Mouse (Mus musculus) retina, embryonic 14.5 days (tissue): ENCODE measurements around the gene Myo1g.
"Not testable (repeated sequence)": the region's sequence is repeated elsewhere in the genome, so short reads cannot be mapped to it uniquely, and the experiment has no call there.

Source experiments
- DNase-seq: peaks from one replicate; pipeline ENCODE4 v3.0.0-alpha.2; 2015; ENCODE audit warnings: low spot score

Gene Myo1g

DNA sequence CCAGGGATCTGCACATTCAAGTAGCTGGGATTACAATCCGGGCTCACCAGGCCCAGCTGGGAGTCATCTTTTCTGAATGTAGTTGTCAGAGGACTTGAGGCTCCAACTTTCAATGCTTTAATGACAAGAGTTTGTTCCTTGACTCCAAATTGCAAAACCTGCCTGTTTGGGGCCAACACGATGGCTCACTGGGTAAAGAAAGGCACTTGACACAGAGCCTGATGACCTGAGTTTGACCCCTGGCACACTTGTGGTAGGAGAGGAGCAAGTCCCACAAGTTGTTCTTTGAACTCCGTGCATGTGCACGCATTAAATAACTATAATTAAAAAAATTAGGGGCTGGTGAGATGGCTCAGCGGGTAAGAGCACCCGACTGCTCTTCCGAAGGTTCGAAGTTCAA lies 9.2 kb upstream of the Myo1g start:
- DNase-seq, result no peak

DNA sequence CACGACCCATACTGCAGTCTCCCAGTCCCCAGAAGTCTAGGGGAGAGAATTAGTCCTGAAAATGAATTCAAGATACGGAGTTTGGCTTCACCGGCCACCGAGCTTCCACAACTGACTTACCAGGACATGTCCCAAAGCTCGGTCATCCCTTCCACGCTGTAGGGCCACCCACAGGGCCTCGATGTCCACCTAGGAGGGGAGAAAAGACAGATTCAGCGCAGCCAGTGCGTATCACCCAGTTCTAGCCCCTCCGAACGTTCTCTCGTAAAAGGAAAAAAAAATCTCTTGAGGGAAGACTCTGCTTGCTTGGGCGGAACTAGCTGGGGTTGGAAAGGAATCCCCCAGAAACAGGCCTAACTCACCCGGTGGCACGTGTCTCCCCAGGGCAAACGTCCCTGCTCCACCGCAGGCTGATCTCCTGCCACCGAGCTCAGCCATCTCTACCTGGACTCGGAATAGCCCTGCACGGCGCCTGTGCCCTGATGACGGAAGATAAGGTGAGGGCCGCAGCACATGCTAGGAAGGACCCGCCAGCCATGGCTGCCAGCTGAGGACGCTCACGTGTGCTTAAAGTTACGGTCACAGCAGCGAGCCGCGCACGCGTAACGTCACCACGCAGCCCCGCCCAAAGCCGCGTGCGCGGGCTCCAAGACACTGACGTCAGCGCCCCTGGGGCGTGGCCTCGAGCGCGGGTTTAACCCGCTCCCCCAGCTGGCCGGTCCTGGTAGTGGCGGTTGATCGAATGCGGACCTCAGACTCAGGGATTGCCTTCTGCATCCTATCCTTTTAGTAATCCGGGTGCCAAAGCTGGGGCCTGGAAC lies 7.6 kb upstream of the Myo1g start:
- DNase-seq, result peak; percentile 99

DNA sequence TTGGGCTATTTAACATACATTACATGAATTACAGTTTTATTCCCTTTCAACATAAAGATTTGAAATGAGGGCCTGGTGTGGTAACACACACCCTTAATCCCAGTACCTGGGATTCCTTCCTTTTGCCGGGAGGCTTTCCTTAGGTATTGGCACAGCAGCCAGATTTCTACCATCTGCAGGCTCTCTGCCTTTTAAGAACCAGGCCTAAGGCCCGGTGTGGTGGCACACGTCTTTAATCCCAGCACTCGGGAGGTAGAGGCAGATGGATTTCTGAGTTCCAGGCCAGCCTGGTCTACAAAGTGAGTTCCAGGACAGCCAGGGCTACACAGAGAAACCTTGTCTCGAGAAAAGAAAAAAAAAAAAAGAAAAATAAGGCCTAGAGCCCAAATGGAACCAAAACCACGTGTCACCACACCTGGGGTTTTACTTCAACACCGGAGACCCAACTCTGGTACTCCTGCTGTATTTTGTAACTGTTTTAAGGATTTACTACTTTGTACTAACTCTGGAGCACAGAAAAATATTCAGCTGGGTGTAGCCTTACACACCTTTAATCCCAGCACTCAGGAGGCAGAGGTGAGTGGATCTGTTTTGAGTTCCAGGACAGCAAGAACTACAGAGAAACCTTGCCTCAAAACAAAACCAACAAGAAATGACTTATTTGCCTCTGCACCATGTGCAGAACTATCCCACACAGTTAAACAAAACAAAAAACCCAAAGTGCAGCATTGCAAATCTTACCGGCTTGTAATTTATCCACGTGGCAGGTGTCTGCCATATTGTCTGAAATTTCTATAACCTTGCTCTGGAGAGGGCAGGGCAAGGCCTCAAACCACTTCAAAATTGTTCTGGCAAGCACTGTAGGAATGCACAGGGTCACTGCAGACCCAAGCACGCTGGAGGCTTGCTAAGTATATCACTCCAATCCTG lies 6.8 kb upstream of the Myo1g start:
- no peak for DNase-seq

DNA sequence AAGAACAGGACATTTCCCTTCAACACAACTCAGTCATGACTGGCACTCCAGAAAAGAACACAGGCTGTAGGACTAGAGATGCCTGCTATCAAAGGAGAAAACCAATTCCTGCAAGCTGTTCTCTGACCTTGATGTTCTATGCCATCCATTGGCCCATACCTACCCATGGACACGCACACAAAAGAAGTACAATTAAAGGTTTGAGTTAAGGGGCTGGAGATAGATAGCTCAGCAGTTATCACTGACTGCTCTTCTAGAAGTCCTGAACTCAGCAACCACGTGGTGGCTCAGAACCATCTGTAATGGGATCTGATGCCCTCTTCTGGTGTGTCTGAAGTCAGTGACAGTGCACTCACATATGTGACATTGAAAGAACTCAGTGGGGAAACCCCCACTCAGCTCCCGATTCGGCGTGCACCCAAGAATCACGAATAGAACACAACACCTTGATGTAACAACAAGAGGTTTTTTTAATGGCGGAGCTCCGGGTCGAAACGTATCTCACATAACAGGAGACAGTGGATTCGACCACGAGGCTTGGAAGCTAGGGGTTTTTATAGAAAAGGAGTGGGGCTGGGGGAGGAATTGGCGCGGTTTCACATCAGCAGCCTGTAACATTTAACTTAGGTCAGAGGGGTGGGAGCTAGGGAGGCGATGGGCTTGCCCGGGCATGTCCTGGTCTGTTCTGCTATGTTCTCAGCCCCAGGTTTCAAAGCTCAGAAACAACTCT lies 5.9 kb upstream of the Myo1g start:
- not testable (repeated sequence) for DNase-seq

DNA sequence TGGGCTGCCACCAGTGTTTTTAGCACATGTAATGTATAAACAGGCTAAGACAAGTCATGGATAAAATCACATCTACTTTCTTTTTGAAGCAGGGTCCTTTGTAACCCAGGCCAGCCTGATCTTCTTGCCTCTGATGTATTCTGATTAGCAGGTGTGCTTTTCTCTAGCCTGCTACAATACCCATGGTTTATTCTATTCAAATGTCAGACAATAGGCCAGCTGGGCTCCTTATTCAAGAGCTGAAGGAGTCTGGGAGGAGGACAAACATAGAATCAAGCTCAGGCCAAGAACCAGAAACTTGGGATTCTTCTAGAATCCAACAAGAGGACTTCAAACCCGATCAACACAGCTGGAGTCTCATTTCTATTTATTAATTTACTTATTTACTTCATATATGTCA lies 4.5 kb upstream of the Myo1g start:
- no peak for DNase-seq

DNA sequence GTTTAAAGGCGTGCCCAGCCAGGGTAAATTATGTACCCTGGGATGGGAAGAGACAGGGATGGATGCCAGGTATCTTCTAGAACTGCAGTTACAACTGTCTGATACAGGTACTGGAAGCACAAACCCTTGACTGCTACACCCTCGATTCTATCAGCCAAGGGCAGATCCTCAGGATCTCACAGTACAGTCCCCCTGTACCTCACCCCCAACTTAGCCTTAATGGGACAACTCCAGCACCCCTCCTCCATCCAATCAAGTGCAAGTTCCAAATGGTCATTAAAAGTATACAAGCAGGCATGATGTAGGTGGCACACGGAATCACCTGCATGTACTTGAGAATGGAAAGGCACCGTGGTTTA lies 4.1 kb upstream of the Myo1g start:
- DNase-seq, result no peak

DNA sequence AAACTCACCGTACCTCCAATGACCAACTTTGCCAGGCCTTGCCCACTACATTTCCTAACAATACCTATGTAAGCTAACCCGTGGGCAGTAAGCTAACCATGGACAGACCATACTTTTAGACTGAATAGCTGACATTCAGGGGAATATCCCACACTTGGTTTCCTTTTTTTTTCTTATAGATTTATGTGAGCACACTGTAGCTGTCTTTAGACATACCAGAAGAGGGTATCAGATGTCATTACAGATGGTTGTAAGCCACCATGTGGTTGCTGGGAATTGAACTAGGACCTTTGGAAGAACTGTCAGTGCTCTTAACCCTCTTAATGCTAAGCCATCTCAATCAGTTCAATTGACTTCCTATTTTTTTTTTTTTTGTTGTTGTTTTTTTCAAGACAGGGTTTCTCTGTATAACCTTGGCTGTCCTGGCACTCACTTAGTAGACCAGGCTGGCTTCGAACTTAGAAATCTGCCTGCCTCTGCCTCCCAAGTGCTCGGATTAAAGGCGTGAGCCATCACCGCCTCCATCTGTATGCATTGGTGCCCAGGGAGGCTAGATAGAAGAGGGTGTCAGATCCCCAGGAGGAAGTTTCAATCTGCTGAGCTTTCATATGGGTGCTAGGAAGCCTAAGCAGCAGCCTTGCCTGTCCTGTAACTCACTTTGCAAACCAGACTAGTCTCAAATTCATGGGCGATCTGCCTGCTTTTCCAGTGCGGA lies 3.6 kb upstream of the Myo1g start:
- no peak for DNase-seq

DNA sequence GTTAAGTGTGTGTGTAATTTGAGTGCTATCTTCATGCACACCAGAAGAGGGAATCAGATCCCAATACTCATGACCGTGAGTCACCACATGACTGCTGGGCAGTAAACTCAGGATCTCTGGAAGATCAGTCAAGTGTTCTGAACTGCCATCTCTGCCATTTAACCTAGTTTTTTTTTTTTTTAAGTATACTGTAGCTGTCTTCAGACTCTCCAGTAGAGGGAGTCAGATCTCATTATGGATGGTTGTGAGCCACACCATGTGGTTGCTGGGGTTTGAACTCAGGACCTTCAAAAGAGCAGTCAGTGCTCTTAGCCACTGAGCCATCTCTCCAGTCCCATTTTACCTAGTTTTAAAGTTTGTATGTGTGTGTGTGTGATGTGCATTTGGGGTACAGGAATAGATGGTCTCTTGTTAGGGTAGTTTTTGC lies 2.9 kb upstream of the Myo1g start:
- no peak for DNase-seq

DNA sequence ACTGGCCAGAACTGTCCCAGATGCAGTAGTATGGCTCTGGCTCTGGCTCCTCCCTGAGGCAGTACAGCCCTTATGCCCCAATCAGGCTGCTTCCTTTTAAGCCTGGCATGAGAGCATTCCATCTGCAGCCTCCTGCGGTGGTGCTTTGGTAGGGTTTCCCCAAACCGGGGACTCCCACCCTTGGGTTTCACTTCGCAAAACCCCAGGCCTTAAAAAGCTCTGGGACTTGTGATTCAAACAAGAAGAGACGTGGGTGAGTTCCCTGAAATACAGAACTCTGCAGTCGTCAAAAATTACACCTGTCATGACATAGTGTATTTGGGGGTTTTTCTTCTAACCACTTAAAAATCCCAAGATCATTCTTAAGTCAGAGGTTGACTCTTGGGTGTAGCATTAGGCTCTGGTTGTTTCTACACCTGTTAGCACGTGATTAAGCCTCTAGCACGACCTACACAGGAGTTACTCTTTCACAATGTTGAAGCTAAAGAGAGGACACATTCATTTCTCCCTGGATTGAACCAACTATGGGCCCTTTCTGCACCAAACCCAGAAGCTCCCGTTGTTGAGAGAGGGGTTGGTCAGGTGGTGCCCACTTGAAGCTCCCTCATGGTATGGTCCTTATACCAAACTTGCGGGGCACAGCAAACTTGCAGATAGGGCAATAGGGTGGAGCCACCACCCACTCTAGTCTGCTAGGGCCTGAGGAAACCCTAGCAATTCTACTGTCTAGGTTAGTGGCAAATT lies 2.2 kb upstream of the Myo1g start:
- DNase-seq, result no peak

DNA sequence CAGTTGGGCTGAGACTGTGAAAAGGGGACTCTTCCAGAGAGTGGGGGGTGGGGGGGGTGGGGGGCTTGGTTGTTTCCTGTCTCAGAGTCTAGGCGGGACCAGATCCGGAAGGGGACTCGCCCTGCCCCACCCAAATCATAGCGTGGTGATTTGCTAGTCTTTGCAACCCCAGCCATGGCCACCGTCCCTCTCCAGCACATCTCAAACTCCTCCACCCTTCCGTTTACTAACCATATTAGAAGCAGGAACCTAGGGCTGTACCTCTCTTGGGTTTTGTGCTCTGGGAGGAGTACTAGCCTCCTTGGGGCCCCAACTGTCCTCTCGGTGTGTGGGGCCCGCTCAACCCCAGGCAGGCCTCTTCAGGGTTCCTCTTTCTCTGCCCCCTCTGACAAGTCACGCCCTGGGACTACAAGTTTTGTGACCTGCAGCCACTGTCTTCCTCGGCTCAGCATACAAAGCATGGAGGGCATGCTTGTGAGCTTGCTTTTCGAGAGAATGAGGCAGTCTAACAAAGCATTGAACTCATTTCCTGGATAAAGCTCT lies 1.2 kb downstream of the Myo1g start:
- DNase-seq, result no peak

DNA sequence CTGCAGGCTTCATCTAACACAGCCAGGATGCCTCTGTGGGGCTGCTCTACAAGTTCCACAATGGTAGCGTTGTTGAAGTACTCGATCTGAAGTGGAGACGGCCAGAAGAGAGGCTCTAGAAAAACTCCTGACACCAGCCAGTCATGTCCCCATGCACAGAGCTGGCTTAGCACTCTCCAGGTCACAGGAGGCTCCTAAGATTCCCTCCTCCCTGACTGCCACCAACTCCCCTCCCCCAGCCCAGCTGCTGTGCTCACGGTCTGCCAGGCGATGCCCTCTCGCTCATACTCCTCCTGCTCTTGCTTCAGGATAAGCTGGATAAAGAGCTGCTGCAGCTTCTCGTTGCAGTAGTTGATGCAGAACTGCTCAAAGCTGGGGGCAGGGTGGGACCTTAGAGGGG lies 5.9 kb downstream of the Myo1g start:
- peak; percentile 56 for DNase-seq

DNA sequence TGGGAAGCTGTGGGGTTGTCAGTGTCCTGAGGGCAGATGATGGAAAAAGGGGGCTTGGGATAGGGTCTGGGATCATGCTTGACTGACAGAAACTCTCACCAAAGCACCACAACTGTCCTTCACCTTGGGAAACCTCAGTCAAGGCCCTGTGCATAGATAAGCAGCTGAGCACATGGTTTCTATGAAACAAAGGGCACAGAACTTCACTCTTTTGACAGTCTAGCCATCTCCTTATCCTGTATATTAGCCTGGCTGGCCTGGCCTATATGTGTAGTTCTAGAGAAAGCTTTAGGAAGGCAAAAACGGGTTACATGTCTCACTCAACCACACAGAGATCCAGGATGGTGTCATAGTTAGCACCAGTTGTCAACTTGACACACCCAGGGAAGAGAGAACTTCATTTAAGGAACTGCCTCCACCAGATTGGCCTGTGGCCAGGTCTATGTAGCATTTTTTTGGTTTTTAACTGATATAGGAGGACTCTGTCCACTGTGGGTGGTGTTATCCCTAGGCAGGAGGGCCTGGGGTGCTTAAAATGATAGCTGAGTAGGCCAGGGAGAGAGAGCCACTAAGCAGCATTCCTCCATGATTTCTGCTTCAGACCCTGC lies 12.4 kb downstream of the Myo1g start:
- DNase-seq, result no peak

DNA sequence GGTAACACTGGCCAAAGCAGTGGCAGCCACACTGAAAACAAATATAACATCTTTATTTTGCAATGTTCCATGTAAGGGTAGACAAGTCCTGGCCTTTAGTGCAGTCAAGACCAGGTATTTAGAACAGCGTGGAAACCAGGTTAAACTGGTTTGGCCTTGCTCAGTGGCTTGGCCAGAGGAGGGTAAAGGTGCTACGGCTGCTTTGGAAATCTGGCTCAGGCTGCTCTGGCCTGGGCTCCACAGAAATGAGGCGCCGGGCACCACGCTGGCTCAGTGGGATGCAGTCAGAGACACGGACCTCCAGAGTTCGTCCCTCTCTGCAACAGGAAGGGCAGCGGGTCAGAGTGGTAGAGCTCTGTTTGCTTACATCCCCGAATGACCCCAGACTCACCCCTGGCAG lies 14.2 kb downstream of the Myo1g start:
- DNase-seq, result no peak

DNA sequence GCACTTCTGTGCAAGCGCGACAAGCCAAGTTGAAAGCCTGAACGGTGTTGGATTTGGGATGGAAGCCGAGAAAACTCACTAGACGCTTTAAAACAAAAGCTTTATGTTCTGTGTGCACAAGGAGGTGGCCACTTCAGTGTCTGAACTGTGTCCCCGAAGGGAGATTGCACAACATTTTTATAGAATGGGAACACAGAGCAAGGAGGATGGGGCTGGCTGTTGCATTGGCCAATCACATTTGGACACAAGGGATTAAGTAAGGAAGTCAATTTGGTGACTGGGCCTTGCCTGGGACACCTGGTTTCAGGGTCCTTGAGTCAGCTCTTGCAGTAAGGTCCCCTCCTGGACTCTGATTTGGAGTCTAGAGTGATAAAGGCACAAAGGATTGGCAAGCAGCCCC lies 16.1 kb downstream of the Myo1g start:
- DNase-seq, result no peak

DNA sequence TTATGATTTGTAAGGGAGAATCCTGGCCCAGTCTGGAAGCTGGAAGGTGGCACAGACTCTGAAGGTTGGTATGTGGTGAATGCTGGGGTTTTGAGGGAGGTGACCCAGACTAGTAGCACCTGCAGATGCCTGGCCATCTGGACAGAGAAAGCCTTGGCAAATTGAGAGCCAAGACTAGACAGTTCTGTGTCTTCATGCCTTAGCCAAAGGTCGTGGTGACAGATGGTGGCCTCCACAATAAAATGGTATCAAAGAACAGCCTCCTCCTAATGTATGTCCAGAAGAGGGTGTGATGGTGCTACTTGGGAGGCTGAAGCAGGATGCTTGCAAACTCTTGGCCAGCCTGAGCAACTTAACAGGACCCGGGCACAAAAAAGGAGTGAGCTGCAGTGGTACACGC lies 16.5 kb downstream of the Myo1g start:
- no peak for DNase-seq

DNA sequence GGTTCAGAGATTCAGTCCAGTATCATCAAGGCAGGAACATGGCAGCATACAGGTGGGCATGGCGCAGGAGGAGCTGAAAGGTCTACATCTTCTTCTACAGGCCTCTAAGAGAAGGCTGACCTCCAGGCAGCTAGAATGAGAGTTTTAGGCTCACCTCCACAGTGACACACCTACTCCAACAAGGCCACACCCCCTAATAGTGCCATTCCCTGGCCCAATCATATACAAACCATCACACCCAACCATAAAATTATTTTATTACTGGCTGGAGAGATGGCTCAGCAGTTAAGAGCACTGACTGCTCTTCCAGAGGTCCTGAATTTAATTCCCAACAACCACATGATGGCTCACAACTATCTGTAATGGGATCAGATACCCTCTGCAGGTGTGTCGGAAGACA lies 18.3 kb downstream of the Myo1g start:
- DNase-seq, result no peak

DNA sequence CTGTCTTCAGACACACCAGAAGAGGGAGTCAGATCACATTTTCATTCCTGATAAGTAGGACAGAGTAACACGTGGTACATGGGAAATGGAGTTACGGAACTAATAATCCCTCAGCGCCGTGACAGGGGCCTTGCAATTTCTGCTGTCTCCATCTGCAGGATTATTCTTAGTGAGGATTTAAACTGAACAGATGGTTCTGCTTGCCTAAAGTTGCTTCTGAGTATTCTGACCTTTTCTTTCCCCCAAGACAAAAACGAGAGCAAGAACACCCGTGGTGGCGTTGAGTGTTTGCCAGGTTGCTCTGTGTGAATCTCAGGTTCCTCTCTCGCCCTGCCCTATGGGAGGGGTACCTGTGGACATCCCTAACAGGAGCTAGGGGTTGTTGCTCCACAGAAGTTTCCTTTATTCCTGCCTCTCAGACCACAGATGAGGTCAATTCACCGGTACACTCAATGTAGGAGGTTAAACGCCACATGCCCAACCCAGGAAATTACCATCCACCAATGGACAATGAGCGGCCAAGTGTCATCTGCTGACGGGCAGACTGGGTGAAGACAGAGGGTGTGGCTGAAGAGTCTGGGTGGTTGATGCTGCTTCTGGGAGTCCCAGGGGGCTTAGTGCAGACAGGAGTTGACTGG lies 23.3 kb downstream of the Myo1g start:
- DNase-seq, result no peak

DNA sequence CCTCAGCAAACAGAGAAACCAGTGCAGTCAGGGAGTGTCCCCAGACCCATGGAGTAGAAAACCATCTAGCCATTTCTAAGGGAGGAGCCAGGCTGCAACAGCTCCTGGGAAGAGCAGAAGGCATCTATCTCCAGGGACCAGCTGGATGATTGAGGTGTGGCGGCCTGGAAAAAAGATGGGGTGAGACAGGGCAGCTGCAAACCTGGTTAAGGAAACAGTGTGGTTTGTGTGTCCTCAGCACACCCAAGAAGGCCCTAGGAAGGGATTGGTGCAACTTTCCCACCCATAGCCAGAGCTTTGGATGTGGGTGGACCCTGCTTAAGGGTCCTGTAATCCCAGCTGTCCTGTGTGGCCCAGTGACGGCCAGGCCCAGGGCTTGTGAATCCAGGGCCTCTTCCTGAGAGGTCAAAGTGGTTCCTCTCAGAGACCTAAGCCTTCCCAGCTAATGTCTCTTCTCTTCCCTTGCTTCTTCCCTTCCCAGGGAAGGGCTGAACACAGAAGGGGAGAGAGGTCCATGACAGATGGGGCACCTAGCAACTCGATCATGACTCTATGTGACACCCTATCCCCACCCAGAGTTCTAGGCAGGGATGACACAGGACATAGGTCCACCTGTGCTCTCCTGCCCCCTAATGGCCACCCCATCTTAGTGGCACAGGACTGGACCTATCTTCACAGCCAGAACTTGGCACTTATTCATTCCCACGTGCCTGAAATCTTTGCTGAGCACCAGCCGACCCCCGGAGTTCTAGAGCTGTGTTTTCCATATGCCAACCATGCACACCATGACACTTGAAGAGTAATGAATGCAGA lies 30.9 kb downstream of the Myo1g start:
- DNase-seq, result peak; percentile 47

DNA sequence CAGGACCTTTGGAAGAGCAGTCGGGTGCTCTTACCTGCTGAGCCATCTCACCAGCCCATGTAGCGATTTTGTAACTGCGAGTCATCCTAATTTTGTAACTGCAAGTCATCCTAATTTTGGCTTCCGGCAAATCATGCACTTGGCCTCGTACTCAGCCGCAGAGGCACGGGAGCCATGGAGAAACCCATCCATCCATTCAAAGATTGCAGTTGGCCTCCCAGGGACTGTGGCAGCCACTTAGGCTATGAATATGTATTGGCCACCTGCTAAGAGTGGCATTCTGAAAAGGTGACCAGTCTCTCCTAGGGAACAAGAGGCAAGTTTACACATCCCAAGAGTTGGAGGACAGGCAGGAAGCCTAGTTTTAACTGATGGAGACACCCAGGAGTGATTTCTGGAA lies 31.5 kb downstream of the Myo1g start:
- DNase-seq, result no peak
